Mouse (Mus musculus): ENCODE data around the gene Ano1. TPM values are rescaled to one million over a fixed set of nuclear protein-coding genes. Genes with fewer than 3 reads are reported as not detected.

Gene Ano1
- polyA plus RNA-seq, 2 experiments: 1.4 to 1.5 TPM

DNA sequence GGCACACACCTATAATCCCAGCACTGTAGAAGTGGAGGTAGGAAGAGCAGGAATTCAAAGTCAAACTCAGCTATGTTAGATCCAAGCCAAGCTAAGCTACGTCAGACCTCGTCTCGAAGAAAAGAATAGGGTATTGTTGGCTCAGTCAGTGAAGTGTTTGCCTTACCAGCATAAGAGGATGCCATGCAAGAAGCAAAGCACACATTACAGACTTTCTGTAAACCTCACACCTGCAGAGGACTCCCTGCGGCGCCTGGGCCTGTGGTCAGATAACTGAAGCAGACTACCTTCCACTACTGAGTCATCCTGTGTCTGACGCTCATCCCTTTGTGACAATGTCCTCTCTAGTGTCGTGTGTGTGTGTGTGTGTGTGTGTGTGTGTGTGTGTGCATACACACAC, 142.2 kb downstream of the Ano1 start:
- WGBS (ENCODE audit: insufficient replicate concordance): 56% methylated on average over 7 of the region's 7 CpGs
- Histone ChIP-seq H3K4me3 (ENCODE audit: insufficient read depth in 1 of 2, low read depth in 2 of 2, low read length in 2 of 2) (no peak overlapping the region), H3K4me1 (replicated peaks; ENCODE audit: control insufficient read depth in 2 of 2, insufficient read depth in 2 of 2, low read length in 1 of 2) (no peaks in the 10 kb centered on the region), H3K4me2 (ENCODE audit: low read depth) (no peak overlapping the region), H3K36me3 (replicated peaks; ENCODE audit: control insufficient read depth, insufficient read depth, low read depth) (no peaks in the 10 kb centered on the region), H3K27ac (no peak overlapping the region), H3K27me3 (ENCODE audit: control insufficient read depth, insufficient read depth, low read length) (no peaks in the 10 kb centered on the region), H3K9ac (replicated peaks) (no peak overlapping the region), H3K9me3 (ENCODE audit: control insufficient read depth, low read length) (no peaks in the 10 kb centered on the region)
- TF ChIP-seq CTCF (IDR thresholded peaks at IDR 0.05; ENCODE audit: low read depth) (no peak), EP300 (IDR thresholded peaks at IDR 0.05; ENCODE audit: low read depth) (no peak)
- DNase-seq (ENCODE audit: low read depth in 3 of 3, low spot score in 3 of 3) (no peak), ATAC-seq (ENCODE audit: insufficient read depth) (no peak)

DNA sequence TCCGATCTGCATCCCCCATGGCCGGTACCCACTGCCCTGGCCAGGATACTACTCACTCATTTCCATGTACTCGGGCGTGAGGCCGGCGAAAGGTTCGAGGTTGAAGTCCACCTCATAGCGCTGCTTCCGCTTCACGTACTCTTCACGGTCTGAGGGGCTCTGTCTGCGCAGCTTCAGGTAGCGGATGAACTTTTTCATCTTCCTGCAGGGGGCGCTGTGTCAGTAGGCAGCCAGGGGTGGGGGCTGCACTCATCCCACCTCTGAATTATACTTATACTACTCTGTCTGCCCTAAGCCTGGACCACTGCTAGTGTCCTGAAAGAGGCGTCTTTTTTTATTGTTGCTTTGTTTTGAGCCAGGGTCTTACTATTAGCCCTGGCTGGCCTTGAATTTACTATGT, 143.9 kb downstream of the Ano1 start:
- no peak for DNase-seq (ENCODE audit: low read depth in 3 of 3, low spot score in 3 of 3)
- peak; percentile 52 for TF ChIP-seq CTCF (IDR thresholded peaks at IDR 0.05; ENCODE audit: low read depth)
- no peak for TF ChIP-seq EP300 (IDR thresholded peaks at IDR 0.05; ENCODE audit: low read depth)
- no peak overlapping the region for H3K27ac ChIP-seq
- H3K9ac ChIP-seq (replicated peaks): no peak overlapping the region
- H3K9me3 ChIP-seq (ENCODE audit: control insufficient read depth, low read length): no peaks in the 10 kb centered on the region
- no peak for ATAC-seq (ENCODE audit: insufficient read depth)
- no peaks in the 10 kb centered on the region for H3K27me3 ChIP-seq (ENCODE audit: control insufficient read depth, insufficient read depth, low read length)
- H3K4me3 ChIP-seq (ENCODE audit: insufficient read depth in 1 of 2, low read depth in 2 of 2, low read length in 2 of 2): no peak overlapping the region
- H3K36me3 ChIP-seq (replicated peaks; ENCODE audit: control insufficient read depth, insufficient read depth, low read depth): no peaks in the 10 kb centered on the region
- no peaks in the 10 kb centered on the region for H3K4me1 ChIP-seq (replicated peaks; ENCODE audit: control insufficient read depth in 2 of 2, insufficient read depth in 2 of 2, low read length in 1 of 2)
- H3K4me2 ChIP-seq (ENCODE audit: low read depth): no peak overlapping the region
- WGBS (ENCODE audit: insufficient replicate concordance): 78% methylated on average over 15 of the region's 15 CpGs

DNA sequence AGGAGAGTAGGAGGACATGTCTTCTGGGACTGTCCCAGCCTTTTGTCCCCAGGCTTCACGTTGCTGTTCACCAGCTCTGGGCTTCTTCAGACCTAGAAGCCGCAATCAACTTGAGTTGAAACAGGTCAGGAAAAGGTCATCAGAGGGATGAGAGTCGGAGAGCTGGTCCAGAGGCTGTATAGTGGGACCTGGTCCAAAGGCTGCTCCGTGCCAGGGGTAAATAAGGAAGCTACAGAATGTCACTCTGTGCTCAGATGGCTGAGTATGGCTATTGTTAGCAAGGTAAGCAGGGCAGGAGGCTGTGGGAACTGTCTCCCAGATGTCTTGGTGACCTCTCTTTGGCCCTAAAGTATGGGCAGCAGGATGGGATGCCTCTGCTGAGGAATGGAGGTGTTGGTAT, 147.0 kb downstream of the Ano1 start:
- TF ChIP-seq EP300 (IDR thresholded peaks at IDR 0.05; ENCODE audit: low read depth): no peak
- TF ChIP-seq CTCF (IDR thresholded peaks at IDR 0.05; ENCODE audit: low read depth): no peak
- H3K4me3 ChIP-seq (ENCODE audit: insufficient read depth in 1 of 2, low read depth in 2 of 2, low read length in 2 of 2): no peak overlapping the region
- H3K27ac ChIP-seq: no peak overlapping the region
- H3K9ac ChIP-seq (replicated peaks): no peak overlapping the region
- H3K4me1 ChIP-seq (replicated peaks; ENCODE audit: control insufficient read depth in 2 of 2, insufficient read depth in 2 of 2, low read length in 1 of 2): no peaks in the 10 kb centered on the region
- H3K36me3 ChIP-seq (replicated peaks; ENCODE audit: control insufficient read depth, insufficient read depth, low read depth): no peaks in the 10 kb centered on the region
- H3K9me3 ChIP-seq (ENCODE audit: control insufficient read depth, low read length): no peaks in the 10 kb centered on the region
- no peaks in the 10 kb centered on the region for H3K27me3 ChIP-seq (ENCODE audit: control insufficient read depth, insufficient read depth, low read length)
- DNase-seq (ENCODE audit: low read depth in 3 of 3, low spot score in 3 of 3) (no peak), ATAC-seq (ENCODE audit: insufficient read depth) (no peak)
- no peak overlapping the region for H3K4me2 ChIP-seq (ENCODE audit: low read depth)
- 42% methylated on average over 4 of the region's 4 CpGs for WGBS (ENCODE audit: insufficient replicate concordance)

DNA sequence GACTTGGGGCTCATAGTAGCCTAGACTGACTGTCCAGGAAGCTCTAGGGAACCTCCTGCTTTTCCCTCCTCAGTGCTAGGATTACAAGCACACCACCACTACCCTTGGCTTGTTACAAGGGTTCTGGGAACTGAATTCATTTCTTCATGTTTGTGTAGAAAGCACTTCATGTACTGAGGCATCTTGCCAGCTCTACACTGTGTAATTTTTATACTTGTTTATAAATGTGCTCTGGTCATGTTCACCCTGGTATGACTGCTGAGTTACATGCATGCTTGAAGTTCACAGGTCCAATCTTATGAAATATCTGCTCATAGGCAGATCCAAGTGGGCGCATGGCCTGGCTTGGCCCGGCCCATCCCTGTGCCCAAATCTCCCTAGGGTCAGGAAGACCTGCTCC, 147.5 kb downstream of the Ano1 start:
- Histone ChIP-seq H3K36me3 (replicated peaks; ENCODE audit: control insufficient read depth, insufficient read depth, low read depth) (no peaks in the 10 kb centered on the region), H3K9ac (replicated peaks) (no peak overlapping the region), H3K9me3 (ENCODE audit: control insufficient read depth, low read length) (no peaks in the 10 kb centered on the region), H3K4me1 (replicated peaks; ENCODE audit: control insufficient read depth in 2 of 2, insufficient read depth in 2 of 2, low read length in 1 of 2) (no peaks in the 10 kb centered on the region), H3K4me2 (ENCODE audit: low read depth) (no peak overlapping the region), H3K27ac (no peak overlapping the region), H3K4me3 (ENCODE audit: insufficient read depth in 1 of 2, low read depth in 2 of 2, low read length in 2 of 2) (no peak overlapping the region), H3K27me3 (ENCODE audit: control insufficient read depth, insufficient read depth, low read length) (no peaks in the 10 kb centered on the region)
- ATAC-seq (ENCODE audit: insufficient read depth) (no peak), DNase-seq (ENCODE audit: low read depth in 3 of 3, low spot score in 3 of 3) (no peak)
- 77% methylated on average over 2 of the region's 2 CpGs for WGBS (ENCODE audit: insufficient replicate concordance)
- TF ChIP-seq EP300 (IDR thresholded peaks at IDR 0.05; ENCODE audit: low read depth): no peak
- TF ChIP-seq CTCF (IDR thresholded peaks at IDR 0.05; ENCODE audit: low read depth): no peak

DNA sequence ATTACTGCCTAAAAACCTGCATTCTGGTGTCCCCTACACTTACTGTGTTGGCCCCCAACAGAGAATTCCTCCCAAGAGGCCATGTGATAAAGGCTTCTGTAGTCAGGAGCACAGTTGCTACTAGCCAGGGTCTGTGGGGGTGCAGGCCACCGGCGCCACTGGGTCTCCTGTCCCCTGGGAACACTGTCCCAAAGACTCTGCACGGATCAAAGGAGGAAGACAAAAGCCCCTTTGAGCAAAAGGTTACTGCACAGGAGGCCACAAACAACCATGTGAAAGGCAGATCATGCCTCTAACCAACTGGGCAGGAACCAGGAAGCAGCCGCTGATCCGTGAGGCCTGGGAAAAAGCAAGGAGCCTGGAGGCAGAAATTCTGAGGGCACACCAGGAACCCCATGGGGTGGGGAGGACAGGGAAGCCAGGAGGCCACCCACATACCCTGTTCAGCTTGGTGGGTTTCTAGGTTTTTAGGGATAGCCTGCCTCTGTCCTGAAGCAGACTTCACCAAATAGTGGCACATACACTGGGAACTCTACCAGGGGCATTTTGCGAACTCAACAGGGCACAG, 151.4 kb downstream of the Ano1 start:
- DNase-seq (ENCODE audit: low read depth in 3 of 3, low spot score in 3 of 3): no peak
- H3K4me2 ChIP-seq (ENCODE audit: low read depth): no peak overlapping the region
- no peak overlapping the region for H3K9ac ChIP-seq (replicated peaks)
- H3K36me3 ChIP-seq (replicated peaks; ENCODE audit: control insufficient read depth, insufficient read depth, low read depth): no peaks in the 10 kb centered on the region
- TF ChIP-seq CTCF (IDR thresholded peaks at IDR 0.05; ENCODE audit: low read depth) (no peak), EP300 (IDR thresholded peaks at IDR 0.05; ENCODE audit: low read depth) (no peak)
- ATAC-seq (ENCODE audit: insufficient read depth): no peak
- no peak overlapping the region for H3K27ac ChIP-seq
- H3K4me1 ChIP-seq (replicated peaks; ENCODE audit: control insufficient read depth in 2 of 2, insufficient read depth in 2 of 2, low read length in 1 of 2): no peaks in the 10 kb centered on the region
- WGBS (ENCODE audit: insufficient replicate concordance): 76% methylated on average over 6 of the region's 6 CpGs
- H3K27me3 ChIP-seq (ENCODE audit: control insufficient read depth, insufficient read depth, low read length): no peaks in the 10 kb centered on the region
- no peak overlapping the region for H3K4me3 ChIP-seq (ENCODE audit: insufficient read depth in 1 of 2, low read depth in 2 of 2, low read length in 2 of 2)
- H3K9me3 ChIP-seq (ENCODE audit: control insufficient read depth, low read length): no peaks in the 10 kb centered on the region

Data from liver, embryonic 14.5 days (tissue).